Mouse (Mus musculus) kidney, embryonic 14.5 days (tissue): ENCODE measurements around the gene Slc6a19. TPM values are rescaled to one million over a fixed set of nuclear protein-coding genes. Genes with fewer than 3 reads are reported as not detected.
"Not testable (repeated sequence)": the region's sequence is repeated elsewhere in the genome, so short reads cannot be mapped to it uniquely, and the experiment has no call there.

ENCODE experiments used
- ATAC-seq: fragments of 200-750 bp; cut with Nextera tagmentation; 2 replicates; pipeline ENCODE4 v1.8.0; 2017; ENCODE audit warnings: moderate number of reproducible peaks, mild to moderate bottlenecking, moderate TSS enrichment, moderate library complexity; ENCODE audit not compliant: low FRiP score, low TSS enrichment
- H3K27ac ChIP-seq: fragments of 300-500 bp; sonication (generic); 2 replicates; pipeline ENCODE4 v1.5.1; 2014; ENCODE audit warnings: low read depth, mild to moderate bottlenecking, low read length, moderate library complexity, mixed read lengths
- H3K27me3 ChIP-seq: fragments of 300-500 bp; sonication (generic); 2 replicates; pipeline ENCODE4 v1.6.1; 2014; ENCODE audit warnings: mild to moderate bottlenecking, low read length; ENCODE audit not compliant: control insufficient read depth, insufficient read depth
- H3K36me3 ChIP-seq: fragments of 300-500 bp; sonication (generic); 2 replicates; pipeline ENCODE4 v1.6.1; 2014; ENCODE audit warnings: low read length, mixed read lengths; ENCODE audit not compliant: control insufficient read depth, insufficient read depth
- H3K4me1 ChIP-seq: fragments of 300-500 bp; sonication (generic); 2 replicates; pipeline ENCODE4 v1.6.1; 2014; ENCODE audit warnings: low read length, mixed read lengths; ENCODE audit not compliant: control insufficient read depth, insufficient read depth
- H3K4me2 ChIP-seq: fragments of 300-500 bp; sonication (generic); replicated peaks from 2 replicates; pipeline ENCODE4 v1.6.1; 2014; ENCODE audit warnings: low read depth, mild to moderate bottlenecking, low read length
- H3K4me3 ChIP-seq: fragments of 300-500 bp; sonication (generic); 2 replicates; pipeline ENCODE4 v1.5.1; 2014; ENCODE audit warnings: mild to moderate bottlenecking, low read length
- H3K9ac ChIP-seq: fragments of 300-500 bp; sonication (generic); 2 replicates; pipeline ENCODE4 v1.6.1; 2014; ENCODE audit warnings: low read depth, mild to moderate bottlenecking, low read length, moderate library complexity
- H3K9me3 ChIP-seq: fragments of 300-500 bp; sonication (generic); 2 replicates; pipeline ENCODE4 v1.6.1; 2016; ENCODE audit warnings: low read length; ENCODE audit not compliant: control insufficient read depth
- WGBS: fragments of 180-500 bp; shearing (Covaris S2); extraction: QIAGEN DNeasy Blood & Tissue Kit; methylation state at CpG from one replicate; pipeline ENCODE4 v1.1.7; 2014; 5-methylcytosine and 5-hydroxymethylcytosine counted together
- polyA plus RNA-seq: library from polyadenylated mRNA; unstranded; fragments of >200 nt; fragmentation: Nextera tagmentation; extraction: Ambion mirVana; gene quantifications from 2 replicates; pipeline ENCODE4 v1.2.1, GENCODE M21; 2014

Slc6a19 gene
- 0.53 and 0.92 TPM in 2 replicates for polyA plus RNA-seq

DNA sequence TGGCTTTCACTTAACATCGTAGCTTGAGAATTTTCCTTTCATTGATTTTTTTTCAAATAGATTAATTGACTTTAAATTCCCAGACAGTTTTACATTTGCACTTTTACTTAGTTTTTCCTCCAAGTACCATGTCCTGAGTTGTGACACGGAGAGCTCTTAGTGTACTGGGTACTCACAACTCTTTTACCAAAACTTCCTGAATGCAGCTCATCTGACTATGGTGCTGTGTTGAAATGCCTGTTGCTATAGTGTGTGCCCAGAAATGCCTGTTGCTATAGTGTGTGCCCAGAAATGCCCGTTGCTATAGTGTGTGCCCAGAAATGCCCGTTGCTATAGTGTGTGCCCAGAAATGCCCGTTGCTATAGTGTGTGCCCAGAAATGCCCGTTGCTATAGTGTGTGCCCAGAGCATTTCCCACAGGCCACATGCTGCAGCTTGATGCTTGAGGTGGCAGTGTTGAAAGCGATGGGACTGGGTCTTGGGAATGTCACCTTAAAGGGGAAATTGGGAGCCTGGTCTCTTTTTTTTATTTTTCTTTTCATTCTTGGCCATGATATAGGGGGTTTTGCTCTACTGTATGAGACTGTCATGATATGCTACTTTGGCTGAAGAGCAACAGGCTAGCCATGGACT, at the start of gene Slc6a19:
Slc6a19 (minus strand) TSS at position 172 of the 632 bp plus-strand sequence.
- Histone ChIP-seq H3K4me3 (no peak within 1 kb of the TSS), H3K9me3 (no peaks in the 10 kb centered on the region), H3K36me3 (no peaks in the 10 kb centered on the region), H3K9ac (no peak within 1 kb of the TSS), H3K27me3 (no peaks in the 10 kb centered on the region), H3K4me2 (no peak within 1 kb of the TSS), H3K27ac (no peak within 1 kb of the TSS), H3K4me1 (no peaks in the 10 kb centered on the region)
- 89% methylated on average over 7 of the region's 7 CpGs for WGBS
- no peak for ATAC-seq

DNA sequence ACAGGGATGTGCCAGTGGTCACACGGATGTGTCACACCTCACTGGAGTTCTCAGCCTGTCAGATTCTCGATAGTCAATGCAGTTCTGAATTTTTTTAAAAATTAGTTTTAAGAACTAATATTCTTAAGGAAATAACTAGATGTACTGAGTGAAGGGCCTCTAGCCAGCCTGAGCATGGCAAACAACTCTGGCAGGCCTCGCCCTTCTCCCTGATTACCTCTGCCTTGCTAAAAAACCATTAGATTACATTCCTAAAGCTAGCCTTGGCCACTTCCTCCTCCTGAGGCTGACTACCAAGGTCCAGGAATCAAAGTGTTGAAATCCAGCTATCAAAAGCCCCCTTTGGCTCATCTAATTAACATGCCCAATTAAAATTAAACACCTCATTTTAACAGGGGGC, 46.6 kb upstream of the Slc6a19 start:
- ATAC-seq = no peak
- Histone ChIP-seq H3K4me2 (no peak overlapping the region), H3K9ac (no peak overlapping the region), H3K4me1 (peaks cover 6% of the 10 kb centered on the region; the same call in 1 of the 2 replicates), H3K27ac (no peak overlapping the region), H3K4me3 (no peak overlapping the region), H3K27me3 (no peaks in the 10 kb centered on the region), H3K9me3 (no peaks in the 10 kb centered on the region), H3K36me3 (no peaks in the 10 kb centered on the region)
- WGBS = 92% methylated on average over 3 of the region's 3 CpGs

DNA sequence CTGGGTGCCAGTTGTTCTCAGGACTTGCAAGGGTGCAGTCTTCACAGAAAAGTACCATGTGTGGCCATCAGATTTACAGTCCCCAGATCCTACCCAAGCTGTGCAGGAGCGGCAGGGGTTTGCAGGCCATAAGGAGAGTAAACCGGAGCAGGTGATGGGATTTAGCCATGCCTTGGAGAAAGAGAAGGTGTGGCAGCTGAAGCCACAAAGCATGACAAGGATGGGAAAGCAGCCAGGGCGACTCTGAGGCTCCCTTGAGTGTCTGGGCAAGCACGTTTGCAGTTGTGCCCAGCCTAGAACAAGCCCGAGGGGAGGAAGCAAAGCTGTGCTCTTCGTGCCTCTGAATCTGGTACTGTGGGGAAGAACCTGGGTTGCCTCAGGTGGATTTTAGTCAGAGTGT, 45.8 kb upstream of the Slc6a19 start:
- no peak for ATAC-seq
- no peak overlapping the region for H3K4me2 ChIP-seq
- H3K4me3 ChIP-seq = no peak overlapping the region
- H3K9ac ChIP-seq = no peak overlapping the region
- no peaks in the 10 kb centered on the region for H3K27me3 ChIP-seq
- H3K36me3 ChIP-seq = no peaks in the 10 kb centered on the region
- 68% methylated on average over 6 of the region's 6 CpGs for WGBS
- H3K27ac ChIP-seq = no peak overlapping the region
- no peaks in the 10 kb centered on the region for H3K9me3 ChIP-seq
- H3K4me1 ChIP-seq = peaks cover 6% of the 10 kb centered on the region; the same call in 1 of the 2 replicates

DNA sequence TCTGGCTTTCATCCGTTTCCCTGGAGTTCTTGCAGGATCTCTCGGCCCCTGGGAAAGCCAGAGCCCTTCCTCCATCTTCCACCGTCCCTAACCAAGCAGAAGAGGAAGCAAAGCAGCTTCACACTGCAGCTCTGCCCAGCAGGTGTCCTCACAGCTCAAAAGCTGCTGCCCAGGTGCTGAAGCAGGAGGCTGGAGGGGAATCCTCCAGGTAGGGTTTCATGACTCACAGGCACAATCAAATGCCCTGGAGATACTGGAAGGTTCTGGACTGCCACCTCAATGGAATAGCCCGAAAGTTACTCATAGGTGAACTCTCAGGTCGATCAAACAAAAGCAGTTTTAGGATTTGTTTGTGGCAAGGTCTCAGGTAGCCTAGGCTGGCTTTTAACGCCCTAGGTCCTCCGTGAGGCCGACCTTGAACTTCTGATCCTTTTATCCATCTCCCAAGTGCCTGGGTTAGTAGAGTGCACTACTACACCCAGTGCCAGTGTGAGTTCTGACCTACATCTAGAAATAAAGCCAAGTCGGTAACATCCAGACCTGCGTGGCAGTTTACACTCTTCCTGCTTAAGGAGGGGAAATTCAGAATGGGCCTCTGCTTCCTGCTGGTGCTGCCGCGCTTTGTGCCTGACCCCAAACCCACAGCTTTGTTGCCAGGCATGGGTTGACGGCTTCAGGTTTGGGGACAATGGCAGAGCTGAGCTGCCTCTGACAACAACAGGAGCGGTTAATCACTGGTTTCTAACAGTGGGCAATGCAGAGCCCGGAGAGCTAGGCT, 44.2 kb upstream of the Slc6a19 start:
- no peak overlapping the region for H3K27ac ChIP-seq
- WGBS = 43% methylated on average over 15 of the region's 15 CpGs
- no peak overlapping the region for H3K4me2 ChIP-seq

DNA sequence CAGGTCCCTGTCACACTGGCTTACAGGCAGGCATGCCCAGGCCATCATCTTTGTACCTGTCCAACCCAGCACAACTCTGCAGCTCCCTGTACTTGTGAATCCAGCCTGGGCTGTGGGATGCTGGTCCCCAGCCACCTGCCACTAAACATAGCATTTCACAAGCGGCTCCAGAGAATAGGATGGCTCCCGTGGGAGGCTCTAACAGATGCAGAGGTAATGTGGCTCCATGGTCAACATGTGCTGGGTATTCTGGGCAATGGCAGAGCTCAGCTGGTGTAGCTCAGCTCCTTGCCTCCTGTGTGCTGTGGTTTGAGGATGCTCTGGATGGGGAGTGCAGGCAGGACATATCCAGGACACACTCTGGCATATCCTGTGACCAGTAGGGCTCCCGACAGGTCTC, 39.0 kb upstream of the Slc6a19 start:
- peak overlapping the region; percentile 23; the same call in 1 of the 2 replicates for H3K9ac ChIP-seq
- no peak for ATAC-seq
- 72% methylated on average over 3 of the region's 3 CpGs for WGBS

More for the DNA sequence above, 44.2 kb upstream of the Slc6a19 start:
- Histone ChIP-seq H3K9me3 (no peaks in the 10 kb centered on the region), H3K4me1 (peaks cover 6% of the 10 kb centered on the region; the same call in 1 of the 2 replicates), H3K9ac (no peak overlapping the region), H3K36me3 (no peaks in the 10 kb centered on the region), H3K27me3 (no peaks in the 10 kb centered on the region), H3K4me3 (no peak overlapping the region)
- ATAC-seq = no peak

DNA sequence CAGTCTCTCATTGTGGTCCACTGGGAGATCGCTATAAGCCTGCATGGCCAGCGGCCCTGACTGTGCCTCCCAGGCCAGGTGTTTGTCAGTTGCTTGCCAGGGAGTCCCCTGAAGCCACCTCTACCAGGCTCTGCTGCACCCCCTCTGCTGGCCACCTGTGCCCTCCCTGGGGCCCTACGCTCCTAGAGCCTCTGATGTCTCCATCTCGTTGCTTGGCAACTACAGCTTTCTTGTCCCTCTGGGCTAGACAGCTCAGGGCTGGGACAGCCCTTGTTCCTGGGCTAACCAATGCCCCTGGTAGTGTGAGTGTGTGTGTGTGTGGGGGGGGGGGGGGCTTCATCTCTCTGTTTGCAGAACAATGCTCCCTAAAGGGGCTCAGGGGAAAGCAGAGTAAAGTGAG, 38.3 kb upstream of the Slc6a19 start:
- WGBS = 49% methylated on average over 4 of the region's 4 CpGs
- Histone ChIP-seq H3K27ac (no peak overlapping the region), H3K4me2 (no peak overlapping the region), H3K27me3 (no peaks in the 10 kb centered on the region), H3K9ac (no peak overlapping the region), H3K9me3 (no peaks in the 10 kb centered on the region), H3K4me1 (no peaks in the 10 kb centered on the region), H3K36me3 (no peaks in the 10 kb centered on the region), H3K4me3 (no peak overlapping the region)
- ATAC-seq = no peak

More for the DNA sequence above, 39.0 kb upstream of the Slc6a19 start:
- Histone ChIP-seq H3K4me1 (no peaks in the 10 kb centered on the region), H3K4me3 (no peak overlapping the region), H3K27ac (no peak overlapping the region), H3K36me3 (no peaks in the 10 kb centered on the region), H3K27me3 (no peaks in the 10 kb centered on the region), H3K4me2 (no peak overlapping the region), H3K9me3 (no peaks in the 10 kb centered on the region)

DNA sequence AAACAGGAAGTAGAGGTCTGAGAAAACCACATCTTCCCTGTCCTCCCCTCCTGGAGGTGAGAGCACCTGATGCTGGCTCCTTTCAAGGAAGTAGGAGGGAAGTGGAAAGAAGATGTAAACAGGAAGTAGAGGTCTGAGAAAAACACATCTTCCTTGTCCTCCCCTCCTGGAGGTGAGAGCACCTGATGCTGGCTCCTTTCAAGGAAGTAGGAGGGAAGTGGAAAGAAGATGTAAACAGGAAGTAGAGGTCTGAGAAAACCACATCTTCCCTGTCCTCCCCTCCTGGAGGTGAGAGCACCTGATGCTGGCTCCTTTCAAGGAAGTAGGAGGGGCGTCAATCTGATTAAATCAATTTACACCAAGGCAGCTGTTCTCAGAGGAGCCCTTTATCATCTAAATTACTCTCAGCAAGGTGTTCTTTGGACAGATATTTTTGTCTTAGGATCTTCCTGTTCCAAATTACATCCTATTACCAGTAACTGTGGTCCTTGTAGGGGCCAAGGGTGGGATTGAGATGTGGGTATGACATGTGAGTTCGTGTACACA, 35.8 kb upstream of the Slc6a19 start:
- H3K4me3 ChIP-seq, H3K9me3 ChIP-seq, H3K27me3 ChIP-seq, ATAC-seq, H3K36me3 ChIP-seq, H3K4me2 ChIP-seq, H3K4me1 ChIP-seq, H3K27ac ChIP-seq, H3K9ac ChIP-seq: not testable (repeated sequence)
- WGBS = 40% methylated on average over 2 of the region's 2 CpGs

DNA sequence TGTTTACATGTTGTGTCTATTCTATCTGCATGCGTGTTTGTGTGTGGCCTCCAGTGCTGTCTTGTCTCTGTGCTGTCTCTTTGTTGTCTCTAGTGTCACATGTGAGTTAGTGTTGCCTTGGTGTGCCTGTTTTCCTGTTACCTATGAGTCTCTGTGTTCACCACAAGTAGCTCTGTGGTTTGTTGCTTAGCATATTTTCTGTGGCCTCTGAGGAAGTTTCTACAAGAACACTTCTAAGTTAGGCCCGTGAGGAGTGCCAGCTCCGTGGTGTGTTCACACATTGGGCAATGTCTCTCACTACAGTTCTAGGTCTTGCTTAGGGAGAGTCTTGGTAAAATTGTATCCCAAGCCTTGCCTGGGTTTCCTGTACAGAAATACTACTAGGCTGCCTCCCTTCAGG, 32.3 kb upstream of the Slc6a19 start:
- no peak for ATAC-seq
- Histone ChIP-seq H3K27me3 (peaks cover 11% of the 10 kb centered on the region; the same call in 1 of the 2 replicates), H3K9me3 (no peaks in the 10 kb centered on the region), H3K27ac (no peak overlapping the region), H3K4me3 (no peak overlapping the region), H3K4me1 (0 out of 2 replicates have a peak, but pooled peaks cover 5% of the 10 kb centered on the region), H3K4me2 (no peak overlapping the region), H3K36me3 (no peaks in the 10 kb centered on the region), H3K9ac (no peak overlapping the region)
- WGBS = 86% methylated on average over 3 of the region's 3 CpGs

DNA sequence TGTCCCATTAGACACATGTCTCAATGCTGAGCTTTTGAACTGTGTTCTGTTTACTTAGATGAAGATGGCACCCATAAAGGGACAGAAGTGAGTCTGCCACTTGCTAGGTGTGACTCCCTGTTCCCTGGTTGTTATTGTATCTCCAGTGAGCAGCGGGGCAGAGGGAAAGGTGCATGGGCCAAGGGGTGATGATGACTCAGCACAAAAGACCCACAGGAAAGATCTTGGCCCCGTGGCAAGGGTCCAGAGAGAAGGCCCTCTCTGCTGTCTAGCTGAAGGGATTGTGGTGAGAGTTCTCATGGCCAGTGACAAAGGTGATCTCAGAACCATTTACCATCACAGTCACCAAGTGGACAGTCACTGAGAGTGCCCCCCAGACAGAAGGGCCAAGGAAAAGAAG, 31.3 kb upstream of the Slc6a19 start:
- no peaks in the 10 kb centered on the region for H3K36me3 ChIP-seq
- no peak overlapping the region for H3K4me2 ChIP-seq
- 0 out of 2 replicates have a peak, but pooled peaks cover 5% of the 10 kb centered on the region for H3K4me1 ChIP-seq
- H3K4me3 ChIP-seq = no peak overlapping the region
- H3K9ac ChIP-seq = no peak overlapping the region
- ATAC-seq = no peak
- H3K9me3 ChIP-seq = no peaks in the 10 kb centered on the region
- peaks cover 11% of the 10 kb centered on the region; the same call in 1 of the 2 replicates for H3K27me3 ChIP-seq
- WGBS = 62% methylated on average over 2 of the region's 2 CpGs
- no peak overlapping the region for H3K27ac ChIP-seq
